Mouse (Mus musculus): ENCODE results near the gene Prtg.

GRCm38 (mm10) chr9:72861235-72861634, 54.6 kb downstream of the Prtg start:
- no peak for TF ChIP-seq POLR2A (IDR thresholded peaks at IDR 0.05; ENCODE audit: control insufficient read depth in 1 of 2, insufficient read depth in 1 of 2, low read depth in 1 of 2, low read length in 2 of 2, poor library complexity in 1 of 2)
- no peak for TF ChIP-seq USF1 (IDR thresholded peaks at IDR 0.05; ENCODE audit: low read depth, low read length)
- TF ChIP-seq CTCF (IDR thresholded peaks at IDR 0.05 in 2 of 3, conservative IDR thresholded peaks at IDR 0.05 in 1 of 3; ENCODE audit: control insufficient read depth in 1 of 3, insufficient read depth in 1 of 3, low read depth in 2 of 3, low read length in 3 of 3, poor library complexity in 1 of 3, severe bottlenecking in 1 of 3), result no peak
- TF ChIP-seq POLR2AphosphoS2 (IDR thresholded peaks at IDR 0.05; ENCODE audit: low read length), result no peak
- no peak for TF ChIP-seq RAD21 (IDR thresholded peaks at IDR 0.05; ENCODE audit: low read depth, low read length)
- TF ChIP-seq E2F4 (IDR thresholded peaks at IDR 0.05; ENCODE audit: borderline replicate concordance, low read depth, low read length), result no peak
- TF ChIP-seq POLR2AphosphoS5 (IDR thresholded peaks at IDR 0.05; ENCODE audit: borderline replicate concordance, low read depth, low read length), result no peak
- TF ChIP-seq MAX (IDR thresholded peaks at IDR 0.05; ENCODE audit: low read length), result no peak
- TF ChIP-seq JUND (IDR thresholded peaks at IDR 0.05; ENCODE audit: low read depth, low read length), result no peak
- TF ChIP-seq EP300 (IDR thresholded peaks at IDR 0.05; ENCODE audit: low read depth in 1 of 2, low read length in 2 of 2), result no peak
- TF ChIP-seq MEF2A (IDR thresholded peaks at IDR 0.05; ENCODE audit: extremely low read depth, insufficient replicate concordance, low read depth, low read length, poor library complexity, severe bottlenecking), result no peak
- no peak for TF ChIP-seq TBP (IDR thresholded peaks at IDR 0.05; ENCODE audit: low read depth, low read length)
- no peak for TF ChIP-seq MYB (IDR thresholded peaks at IDR 0.05; ENCODE audit: low read depth, low read length)

Data from MEL (cell line).